Mouse (Mus musculus): Measurements from ENCODE around the gene Syn3.

Gene Syn3

GRCm38 (mm10) chr10:86078761-86079160, 419.9 kb downstream of the Syn3 start:
- no peak for DNase-seq

GRCm38 (mm10) chr10:86077272-86077671, 421.4 kb downstream of the Syn3 start:
- DNase-seq = no peak

GRCm38 (mm10) chr10:86074971-86075711, 423.6 kb downstream of the Syn3 start:
- peak; percentile 71 for DNase-seq

- DNase-seq = no peak
Measured at GRCm38 (mm10) chr10:86074134-86074533, 424.6 kb downstream of the Syn3 start.

GRCm38 (mm10) chr10:86070751-86071150, 427.9 kb downstream of the Syn3 start:
- no peak for DNase-seq

GRCm38 (mm10) chr10:86069341-86069740, 429.4 kb downstream of the Syn3 start:
- peak; percentile 53 for DNase-seq

GRCm38 (mm10) chr10:86067911-86068310, 430.8 kb downstream of the Syn3 start:
- no peak for DNase-seq

GRCm38 (mm10) chr10:86066651-86067050, 432.0 kb downstream of the Syn3 start:
- no peak for DNase-seq

- DNase-seq = no peak
Measured at GRCm38 (mm10) chr10:86065661-86066060, 433.0 kb downstream of the Syn3 start.

GRCm38 (mm10) chr10:86064937-86065336, 433.8 kb downstream of the Syn3 start:
- peak; percentile 87 for DNase-seq

GRCm38 (mm10) chr10:86063018-86063384, 435.7 kb downstream of the Syn3 start:
- DNase-seq = peak; percentile 1

GRCm38 (mm10) chr10:86062261-86063017, 436.3 kb downstream of the Syn3 start:
- DNase-seq = no peak

GRCm38 (mm10) chr10:86060267-86060666, 438.4 kb downstream of the Syn3 start:
- peak; percentile 2 for DNase-seq

- DNase-seq = peak; percentile 64
Measured at GRCm38 (mm10) chr10:86057712-86058111, 441.0 kb downstream of the Syn3 start.

GRCm38 (mm10) chr10:86057286-86057685, 441.4 kb downstream of the Syn3 start:
- peak; percentile 68 for DNase-seq

GRCm38 (mm10) chr10:86056297-86056903, 442.3 kb downstream of the Syn3 start:
- DNase-seq = peak; percentile 3

- peak; percentile 2 for DNase-seq
Measured at GRCm38 (mm10) chr10:86052818-86053522, 445.7 kb downstream of the Syn3 start.

- DNase-seq = peak; percentile 29
Measured at GRCm38 (mm10) chr10:86050522-86050921, 448.2 kb downstream of the Syn3 start.

- DNase-seq = peak; percentile 2
Measured at GRCm38 (mm10) chr10:86047786-86048185, 450.9 kb downstream of the Syn3 start.

GRCm38 (mm10) chr10:86046371-86046770, 452.3 kb downstream of the Syn3 start:
- DNase-seq = peak; percentile 1

- peak; percentile 24 for DNase-seq
Measured at GRCm38 (mm10) chr10:86044066-86044465, 454.6 kb downstream of the Syn3 start.

- peak; percentile 1 for DNase-seq
Measured at GRCm38 (mm10) chr10:86043651-86044050, 455.0 kb downstream of the Syn3 start.

Measured in kidney, adult 18-20 months (tissue).